In genomic region chr3:137623581-137624362, GRCm38 (mm10) we compare ENCODE assay signal across 9 mouse cellular contexts. TPM values are rescaled to one million over a fixed set of nuclear protein-coding genes. Genes with fewer than 3 reads are reported as not detected.
DNase-seq lines count a peak whose midpoint lies in the region; ATAC-seq lines count a peak whose summit lies in the region.
"Had no signal": no experiment of that assay in that cellular context is flagged by ENCODE, and none has a peak within 500 bp of the region (broad histone marks: within the 10 kb centered on the region; RNA-seq: fewer than 3 reads in every experiment).

No protein-coding gene starts in this region.

- ATAC-seq in CD4-positive, CD25-positive, alpha-beta regulatory T cell, adult 4 months, result no peak
- ATAC-seq in forebrain, embryonic 11.5 days (replicated peaks; ENCODE audit: low FRiP score), result peak; percentile 97
- ATAC-seq in megakaryocyte, adult 5-6 weeks (ENCODE audit: poor library complexity, severe bottlenecking), result peak; percentile 74

- no peaks in the 10 kb centered on the region; the same call in 1 of the 2 replicates for H3K27me3 ChIP-seq in forebrain, embryonic 11.5 days (ENCODE audit: control insufficient read depth, insufficient read depth, low read length)

- H3K9me3 ChIP-seq in forebrain, embryonic 11.5 days (ENCODE audit: control insufficient read depth, low read length), result no peaks in the 10 kb centered on the region

- no peak overlapping the region for H3K27ac ChIP-seq in forebrain, embryonic 11.5 days (ENCODE audit: low read depth, low read length)

- peak; percentile 11 for DNase-seq in CD4-positive, CD25-positive, alpha-beta regulatory T cell, adult 2 months (ENCODE audit: low read depth, low spot score)
- DNase-seq in adrenal gland, postnatal 4 days (ENCODE audit: low spot score in 2 of 2), result peak; percentile 21 to 22
- peak; percentile 84 for DNase-seq in forebrain, embryonic 11.5 days (ENCODE audit: low spot score)
- DNase-seq in heart, postnatal 14 days, result peak; percentile 63 to 64
- peak; percentile 78 to 84 for DNase-seq in kidney, postnatal 4 days
- peak; percentile 44 for DNase-seq in right cerebral cortex, postnatal 4 days

- H3K4me1 ChIP-seq in forebrain, embryonic 11.5 days (replicated peaks; ENCODE audit: control insufficient read depth, insufficient read depth, low read length), result peaks cover 9% of the 10 kb centered on the region; the same call in 1 of the 2 replicates

- peak overlapping the region; percentile 65 for H3K9ac ChIP-seq in forebrain, embryonic 11.5 days (ENCODE audit: low read length)

- under 1% methylated on average over 47 of the region's 47 CpGs for WGBS in forebrain, embryonic 11.5 days

- H3K4me2 ChIP-seq in forebrain, embryonic 11.5 days (ENCODE audit: low read depth, low read length, severe bottlenecking), result peak overlapping the region; percentile 93

- no peaks in the 10 kb centered on the region for H3K36me3 ChIP-seq in forebrain, embryonic 11.5 days (ENCODE audit: control insufficient read depth, insufficient read depth, low read length)

- intact Hi-C loops in heart, postnatal 14 days (cut with DNase I), result no loop called here

- peak overlapping the region; percentile 53 for H3K4me3 ChIP-seq in forebrain, embryonic 11.5 days (ENCODE audit: low read depth, low read length)

RNA-seq across cellular contexts. Expression of gene Ddit4l, which starts 2.4 kb away (rescaled TPM):
- not detected for polyA plus RNA-seq in CD4-positive, CD25-positive, alpha-beta regulatory T cell, adult 4 months (2017; shearing (Covaris generic))
- 1 to 10 TPM; 2.8 to 3.8 TPM for total RNA-seq in adrenal gland, postnatal 4 days (2021)
- polyA plus RNA-seq in forebrain, embryonic 11.5 days (2014; fragmentation: Nextera tagmentation; extraction: Ambion mirVana), result 9.2 and 11.9 TPM in 2 replicates
- 1 to 10 TPM in 1 of 2 experiments, under 1 TPM in 1; 0.98 to 1.3 TPM for total RNA-seq in heart, postnatal 14 days (2021)
- total RNA-seq in megakaryocyte, adult 5-6 weeks (2015), result not detected in 2 replicates
- total RNA-seq in megakaryocyte, adult 5-6 weeks (2017), result not detected in 2 replicates

RNA-seq across cellular contexts. Expression of gene Gm21962, which starts 47.6 kb away (rescaled TPM):
- polyA plus RNA-seq in CD4-positive, CD25-positive, alpha-beta regulatory T cell, adult 4 months (2017; shearing (Covaris generic)), result not detected
- not detected for total RNA-seq in adrenal gland, postnatal 4 days (2021)
- polyA plus RNA-seq in forebrain, embryonic 11.5 days (2014; fragmentation: Nextera tagmentation; extraction: Ambion mirVana), result not detected in 2 replicates
- total RNA-seq in heart, postnatal 14 days (2021), result not detected
- not detected in 2 replicates for total RNA-seq in megakaryocyte, adult 5-6 weeks (2015)
- total RNA-seq in megakaryocyte, adult 5-6 weeks (2017), result not detected in 2 replicates
- total RNA-seq: left cerebral cortex, adult 18-20 months had no signal

Comparison
In these comparisons a context has a peak if more than half of its experiments do, and no peak if none do; other contexts are left out.
1. DNase-seq: peak in every context shown above with its lines; median percentile 84 in forebrain, embryonic 11.5 days; 81 in kidney, postnatal 4 days; 64 in heart, postnatal 14 days; 44 in right cerebral cortex, postnatal 4 days; 22 in adrenal gland, postnatal 4 days; 11 in CD4-positive, CD25-positive, alpha-beta regulatory T cell, adult 2 months.